Mouse (Mus musculus) kidney, adult 2 months (tissue): Measurements from ENCODE around the gene 5730409E04Rik. TPM values are rescaled to one million over a fixed set of nuclear protein-coding genes. Genes with fewer than 3 reads are reported as not detected.

Experiments
- DNase-seq: peaks from one replicate; pipeline ENCODE4 v3.0.0; 2021
- H3K27ac ChIP-seq: fragments of 200-500 bp; 2 replicates; pipeline ENCODE4 v1.5.1; 2012; ENCODE audit warnings: low read depth, low read length, control low read depth, inconsistent platforms; ENCODE audit not compliant: insufficient read depth
- H3K27me3 ChIP-seq: fragments of 200-500 bp; replicated peaks from 2 replicates; pipeline ENCODE4 v1.6.1; 2012; ENCODE audit warnings: mild to moderate bottlenecking, moderate library complexity, low read length, inconsistent platforms; ENCODE audit not compliant: control insufficient read depth, insufficient read depth
- H3K36me3 ChIP-seq: fragments of 200-500 bp; 2 replicates; pipeline ENCODE4 v1.6.1; 2012; ENCODE audit warnings: mild to moderate bottlenecking, moderate library complexity, low read length, inconsistent platforms; ENCODE audit not compliant: control insufficient read depth, insufficient read depth
- H3K4me1 ChIP-seq: fragments of 200-500 bp; 2 replicates; pipeline ENCODE4 v1.6.1; 2011; ENCODE audit warnings: low read length; ENCODE audit not compliant: control insufficient read depth, insufficient read depth
- H3K4me3 ChIP-seq: fragments of 200-500 bp; 2 replicates; pipeline ENCODE4 v1.5.1; 2011; ENCODE audit warnings: mild to moderate bottlenecking, low read depth, low read length, control low read depth; ENCODE audit not compliant: insufficient read depth
- CTCF ChIP-seq: fragments of 200-500 bp; conservative IDR thresholded peaks from 2 replicates; pipeline ENCODE4 v1.5.1; 2011; ENCODE audit warnings: low read depth, mild to moderate bottlenecking, control low read depth, low read length, moderate library complexity, mixed read lengths; ENCODE audit not compliant: insufficient read depth, insufficient read length
- POLR2A ChIP-seq: fragments of 200-500 bp; IDR thresholded peaks from one replicate; pipeline ENCODE4 v1.6.1; 2011; ENCODE audit warnings: low read depth, low read length, control low read depth
- WGBS: fragments of 180-500 bp; shearing (Covaris S2); methylation state at CpG from one replicate; pipeline ENCODE4 v1.1.7; 2018; 5-methylcytosine and 5-hydroxymethylcytosine counted together
- polyA plus RNA-seq: library from polyadenylated mRNA; depleted of rRNA; stranded (reverse); fragments of >200 nt; gene quantifications from 2 replicates; pipeline ENCODE4 v1.2.3, GENCODE M21; 2012

The 5730409E04Rik gene
- polyA plus RNA-seq, 1 experiment = 7.5 TPM

GRCm38 (mm10) chr4:126585739-126586138, 23.9 kb upstream of the 5730409E04Rik start:
- H3K4me1 ChIP-seq = no peaks in the 10 kb centered on the region
- TF ChIP-seq CTCF = no peak
- TF ChIP-seq POLR2A = no peak
- no peaks in the 10 kb centered on the region for H3K36me3 ChIP-seq
- H3K27ac ChIP-seq = no peak overlapping the region
- no peaks in the 10 kb centered on the region for H3K27me3 ChIP-seq
- no peak for DNase-seq
- 97% methylated on average over 13 of the region's 13 CpGs for WGBS
- no peak overlapping the region for H3K4me3 ChIP-seq

DNA sequence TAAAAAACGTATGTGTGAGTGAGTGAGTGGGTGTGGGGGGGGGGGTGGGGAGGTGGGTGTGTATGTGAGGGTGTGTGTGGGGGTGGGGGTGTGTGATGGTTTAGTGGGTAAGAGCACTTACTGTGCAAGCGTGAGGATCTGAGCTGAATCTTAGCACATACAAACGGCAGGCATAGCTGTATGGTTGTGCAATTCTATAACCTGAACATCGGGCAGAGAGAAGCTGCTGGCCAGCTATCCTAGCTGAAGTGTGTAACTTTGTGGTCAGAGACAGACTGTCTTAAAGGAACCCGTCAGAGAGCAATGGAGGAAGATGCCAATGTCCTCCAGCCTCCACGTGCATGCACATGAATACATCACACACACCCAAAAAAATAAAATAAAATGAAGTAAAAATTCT, 17.6 kb upstream of the 5730409E04Rik start:
- no peak for TF ChIP-seq POLR2A
- TF ChIP-seq CTCF = no peak
- Histone ChIP-seq H3K4me3 (no peak overlapping the region), H3K27ac (no peak overlapping the region), H3K27me3 (no peaks in the 10 kb centered on the region), H3K4me1 (no peaks in the 10 kb centered on the region), H3K36me3 (no peaks in the 10 kb centered on the region)
- 93% methylated on average over 6 of the region's 6 CpGs for WGBS
- DNase-seq = no peak

GRCm38 (mm10) chr4:126599971-126600754, 9.5 kb upstream of the 5730409E04Rik start:
- peak; percentile 53 for DNase-seq
- TF ChIP-seq CTCF (peak; percentile 84), POLR2A (no peak)
- Histone ChIP-seq H3K36me3 (no peaks in the 10 kb centered on the region), H3K4me3 (no peak overlapping the region), H3K27me3 (no peaks in the 10 kb centered on the region), H3K27ac (no peak overlapping the region), H3K4me1 (no peaks in the 10 kb centered on the region)
- 28% methylated on average over 8 of the region's 8 CpGs for WGBS

- H3K27me3 ChIP-seq = no peaks in the 10 kb centered on the region
- TF ChIP-seq CTCF (no peak), POLR2A (no peak)
- H3K4me1 ChIP-seq = no peaks in the 10 kb centered on the region
- no peaks in the 10 kb centered on the region for H3K36me3 ChIP-seq
- H3K27ac ChIP-seq = no peak overlapping the region
- DNase-seq = peak; percentile 68
- 31% methylated on average over 18 of the region's 22 CpGs for WGBS
- H3K4me3 ChIP-seq = no peak overlapping the region
Observed at GRCm38 (mm10) chr4:126601597-126602444, 7.8 kb upstream of the 5730409E04Rik start.

DNA sequence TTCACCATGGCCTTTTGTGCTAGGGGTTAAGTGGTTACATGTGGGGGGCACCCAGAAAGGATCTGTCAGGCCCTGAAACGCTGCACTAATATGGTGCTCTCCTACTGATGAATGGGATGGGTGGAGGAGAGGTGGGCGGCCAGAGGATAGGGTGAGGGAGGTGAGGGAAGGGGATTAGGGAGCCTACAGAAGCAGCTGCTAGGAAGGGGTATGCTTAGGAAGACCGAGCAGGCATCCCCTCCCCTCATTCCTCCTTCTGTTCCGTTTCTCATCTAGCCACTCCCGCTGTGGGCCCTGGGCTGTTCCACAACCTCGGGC, 7.2 kb upstream of the 5730409E04Rik start:
- 31% methylated on average over 6 of the region's 6 CpGs for WGBS
- no peak overlapping the region for H3K4me3 ChIP-seq

GRCm38 (mm10) chr4:126604141-126604540, 5.5 kb upstream of the 5730409E04Rik start:
- no peaks in the 10 kb centered on the region for H3K4me1 ChIP-seq
- H3K27me3 ChIP-seq = no peaks in the 10 kb centered on the region
- no peaks in the 10 kb centered on the region for H3K36me3 ChIP-seq
- no peak for DNase-seq
- WGBS = 81% methylated on average over 2 of the region's 2 CpGs
- TF ChIP-seq CTCF (no peak), POLR2A (no peak)
- no peak overlapping the region for H3K27ac ChIP-seq
- no peak overlapping the region for H3K4me3 ChIP-seq

More for the DNA sequence above, 7.2 kb upstream of the 5730409E04Rik start:
- Histone ChIP-seq H3K36me3 (no peaks in the 10 kb centered on the region), H3K27me3 (no peaks in the 10 kb centered on the region), H3K4me1 (no peaks in the 10 kb centered on the region), H3K27ac (no peak overlapping the region)
- DNase-seq = no peak
- TF ChIP-seq POLR2A = no peak
- TF ChIP-seq CTCF = no peak

- Histone ChIP-seq H3K27me3 (no peaks in the 10 kb centered on the region), H3K4me3 (no peak overlapping the region), H3K36me3 (no peaks in the 10 kb centered on the region), H3K4me1 (no peaks in the 10 kb centered on the region), H3K27ac (no peak overlapping the region)
- no peak for DNase-seq
- 90% methylated on average over 4 of the region's 4 CpGs for WGBS
- TF ChIP-seq POLR2A (no peak), CTCF (no peak)
Observed at GRCm38 (mm10) chr4:126605751-126606150, 3.9 kb upstream of the 5730409E04Rik start.
